Mouse (Mus musculus) midbrain, embryonic 10.5 days (tissue): ENCODE measurements around the gene Slc16a10. TPM values are rescaled to one million over a fixed set of nuclear protein-coding genes. Genes with fewer than 3 reads are reported as not detected.
A peak's percentile ranks its signal among the peaks of the same experiment; 100 is the strongest.
"Not testable (repeated sequence)": the region's sequence is repeated elsewhere in the genome, so short reads cannot be mapped to it uniquely, and the experiment has no call there.

Experiments
- DNase-seq: peaks from one replicate; pipeline ENCODE4 v3.0.0-alpha.2; 2017; ENCODE audit warnings: low spot score
- H3K27ac ChIP-seq: fragments of 300-500 bp; sonication (generic); replicated peaks from 2 replicates; pipeline ENCODE4 v1.5.1; 2016; ENCODE audit warnings: mild to moderate bottlenecking
- H3K27me3 ChIP-seq: fragments of 300-500 bp; sonication (generic); 2 replicates; pipeline ENCODE4 v1.6.1; 2016; ENCODE audit warnings: low read depth, mild to moderate bottlenecking; ENCODE audit not compliant: poor library complexity, severe bottlenecking
- H3K36me3 ChIP-seq: fragments of 300-500 bp; sonication (generic); 2 replicates; pipeline ENCODE4 v1.6.1; 2016; ENCODE audit warnings: mild to moderate bottlenecking, moderate library complexity
- H3K4me1 ChIP-seq: fragments of 300-500 bp; sonication (generic); 2 replicates; pipeline ENCODE4 v1.6.1; 2016
- H3K4me3 ChIP-seq: fragments of 300-500 bp; sonication (generic); 2 replicates; pipeline ENCODE4 v1.5.1; 2016; ENCODE audit warnings: mild to moderate bottlenecking, moderate library complexity
- H3K9me3 ChIP-seq: fragments of 300-500 bp; sonication (generic); replicated peaks from 2 replicates; pipeline ENCODE4 v1.6.1; 2016; ENCODE audit warnings: mild to moderate bottlenecking
- WGBS: fragments of 180-500 bp; shearing (Covaris S2); methylation state at CpG from one replicate; pipeline ENCODE4 v1.1.7; 2016; 5-methylcytosine and 5-hydroxymethylcytosine counted together
- polyA plus RNA-seq: library from polyadenylated mRNA; unstranded; fragments of >200 nt; fragmentation: Nextera tagmentation; extraction: Ambion mirVana; gene quantifications from 2 replicates; pipeline ENCODE4 v1.2.1, GENCODE M21; 2016

Slc16a10 gene
- polyA plus RNA-seq, 1 experiment from 2014 or later: 6.4 TPM

GRCm38 (mm10) chr10:40024554-40025428 is 117.3 kb downstream of the Slc16a10 start, which contains the start of gene Mfsd4b1:
Gene Mfsd4b1 (minus strand): TSS chr10:40025268.
- peak within 1 kb of the TSS; percentile 86 for H3K27ac ChIP-seq
- under 1% methylated on average over 46 of the region's 46 CpGs for WGBS
- peak; percentile 90 for DNase-seq
- H3K4me3 ChIP-seq: peak within 1 kb of the TSS; percentile 71
- H3K27me3 ChIP-seq: peaks cover 28% of the 10 kb centered on the region
- H3K9me3 ChIP-seq: peaks cover 7% of the 10 kb centered on the region; the same call in 1 of the 2 replicates
- no peaks in the 10 kb centered on the region for H3K36me3 ChIP-seq
- peaks cover 16% of the 10 kb centered on the region for H3K4me1 ChIP-seq

- no peak for DNase-seq
- Histone ChIP-seq H3K4me3 (no peak overlapping the region), H3K9me3 (no peaks in the 10 kb centered on the region), H3K36me3 (no peaks in the 10 kb centered on the region), H3K27me3 (peaks cover 28% of the 10 kb centered on the region), H3K27ac (no peak overlapping the region), H3K4me1 (peaks cover 14% of the 10 kb centered on the region)
- 74% methylated on average over 2 of the region's 2 CpGs for WGBS
Observed at GRCm38 (mm10) chr10:40020401-40020800, 121.7 kb downstream of the Slc16a10 start.

- 77% methylated on average over 3 of the region's 3 CpGs for WGBS
- no peak for DNase-seq
Observed at GRCm38 (mm10) chr10:40019492-40019891, 122.6 kb downstream of the Slc16a10 start.

GRCm38 (mm10) chr10:40018261-40018860 is 123.7 kb downstream of the Slc16a10 start:
- no peak overlapping the region for H3K27ac ChIP-seq
- 91% methylated on average over 5 of the region's 5 CpGs for WGBS
- no peaks in the 10 kb centered on the region for H3K36me3 ChIP-seq
- no peak for DNase-seq
- H3K4me3 ChIP-seq: no peak overlapping the region
- no peaks in the 10 kb centered on the region; the same call in 1 of the 2 replicates for H3K9me3 ChIP-seq
- peaks cover 19% of the 10 kb centered on the region for H3K27me3 ChIP-seq
- no peaks in the 10 kb centered on the region for H3K4me1 ChIP-seq

More at GRCm38 (mm10) chr10:40019492-40019891, 122.6 kb downstream of the Slc16a10 start:
- H3K9me3 ChIP-seq: no peaks in the 10 kb centered on the region
- H3K4me3 ChIP-seq: no peak overlapping the region
- peaks cover 28% of the 10 kb centered on the region for H3K27me3 ChIP-seq
- no peak overlapping the region for H3K27ac ChIP-seq
- H3K4me1 ChIP-seq: peaks cover 6% of the 10 kb centered on the region
- no peaks in the 10 kb centered on the region for H3K36me3 ChIP-seq

- no peak overlapping the region for H3K4me3 ChIP-seq
- H3K9me3 ChIP-seq: no peaks in the 10 kb centered on the region; the same call in 1 of the 2 replicates
- no peak overlapping the region for H3K27ac ChIP-seq
- 86% methylated on average over 11 of the region's 11 CpGs for WGBS
- peaks cover 16% of the 10 kb centered on the region for H3K4me1 ChIP-seq
- DNase-seq: no peak
- H3K36me3 ChIP-seq: no peaks in the 10 kb centered on the region
- H3K27me3 ChIP-seq: no peaks in the 10 kb centered on the region
Observed at GRCm38 (mm10) chr10:40009591-40009990, 132.5 kb downstream of the Slc16a10 start.

- not testable (repeated sequence) for H3K27me3 ChIP-seq, H3K9me3 ChIP-seq, H3K4me3 ChIP-seq, H3K27ac ChIP-seq, DNase-seq, H3K36me3 ChIP-seq
- H3K4me1 ChIP-seq: peaks cover 16% of the 10 kb centered on the region
- WGBS: 84% methylated on average over 4 of the region's 4 CpGs
Observed at GRCm38 (mm10) chr10:40008847-40009246, 133.2 kb downstream of the Slc16a10 start.

- Histone ChIP-seq H3K4me1 (peaks cover 16% of the 10 kb centered on the region), H3K9me3 (no peaks in the 10 kb centered on the region; the same call in 1 of the 2 replicates), H3K4me3 (no peak overlapping the region), H3K27ac (no peak overlapping the region), H3K27me3 (no peaks in the 10 kb centered on the region), H3K36me3 (no peaks in the 10 kb centered on the region)
- no peak for DNase-seq
- WGBS: 93% methylated on average over 4 of the region's 4 CpGs
Observed at GRCm38 (mm10) chr10:40007953-40008352, 134.1 kb downstream of the Slc16a10 start.

GRCm38 (mm10) chr10:40006963-40007362 is 135.1 kb downstream of the Slc16a10 start:
- Histone ChIP-seq H3K27me3 (no peaks in the 10 kb centered on the region), H3K36me3 (no peaks in the 10 kb centered on the region), H3K4me1 (peaks cover 16% of the 10 kb centered on the region), H3K9me3 (no peaks in the 10 kb centered on the region), H3K4me3 (no peak overlapping the region), H3K27ac (no peak overlapping the region)
- 71% methylated on average over 10 of the region's 10 CpGs for whole genome bisulfite sequencing
- no peak for DNase-seq

- Histone ChIP-seq H3K36me3 (no peaks in the 10 kb centered on the region), H3K27ac (no peak overlapping the region), H3K4me1 (peaks cover 11% of the 10 kb centered on the region), H3K9me3 (no peaks in the 10 kb centered on the region), H3K27me3 (no peaks in the 10 kb centered on the region), H3K4me3 (no peak overlapping the region)
- 91% methylated on average over 2 of the region's 2 CpGs for WGBS
- no peak for DNase-seq
Observed at GRCm38 (mm10) chr10:40000746-40001145, 141.3 kb downstream of the Slc16a10 start.

- Histone ChIP-seq H3K4me1 (no peaks in the 10 kb centered on the region), H3K36me3 (no peaks in the 10 kb centered on the region), H3K27me3 (no peaks in the 10 kb centered on the region), H3K27ac (no peak overlapping the region), H3K4me3 (no peak overlapping the region), H3K9me3 (no peaks in the 10 kb centered on the region; the same call in 1 of the 2 replicates)
- no peak for DNase-seq
- 85% methylated on average over 4 of the region's 4 CpGs for WGBS
Observed at GRCm38 (mm10) chr10:39991155-39991554, 150.9 kb downstream of the Slc16a10 start.

- H3K27ac ChIP-seq: no peak within 1 kb of the TSS
- H3K4me3 ChIP-seq: no peak within 1 kb of the TSS
- WGBS: 93% methylated on average over 12 of the region's 12 CpGs
- H3K27me3 ChIP-seq: no peaks in the 10 kb centered on the region
- H3K36me3 ChIP-seq: no peaks in the 10 kb centered on the region
- no peaks in the 10 kb centered on the region for H3K9me3 ChIP-seq
- H3K4me1 ChIP-seq: no peaks in the 10 kb centered on the region
- DNase-seq: no peak
Observed at GRCm38 (mm10) chr10:39986466-39986865, 155.6 kb downstream of the Slc16a10 start, which contains the start of gene Mfsd4b5. Gene Mfsd4b5 (minus strand): TSS chr10:39986646.
